Mouse (Mus musculus) fat pad, adult 2 months (tissue): ENCODE measurements around the gene Slpi.
"Not testable (repeated sequence)": the region's sequence is repeated elsewhere in the genome, so short reads cannot be mapped to it uniquely, and the experiment has no call there.

ENCODE experiments used
- DNase-seq: peaks from one replicate; pipeline ENCODE4 v3.0.0-alpha.2; 2011; ENCODE audit warnings: low read depth, low spot score; ENCODE audit errors: extremely low read depth

Slpi gene

GRCm38 (mm10) chr2:164382971-164383370 is 5.9 kb downstream of the Slpi start:
- no peak for DNase-seq

- DNase-seq = no peak
Observed at GRCm38 (mm10) chr2:164381726-164382125, 7.2 kb downstream of the Slpi start.

GRCm38 (mm10) chr2:164377478-164378426 is 11.1 kb downstream of the Slpi start:
- no peak for DNase-seq

GRCm38 (mm10) chr2:164373187-164373586 is 15.7 kb downstream of the Slpi start:
- DNase-seq = peak; percentile 100

GRCm38 (mm10) chr2:164372408-164373053 is 16.4 kb downstream of the Slpi start:
- DNase-seq = peak; percentile 81

- DNase-seq = no peak
Observed at GRCm38 (mm10) chr2:164371371-164371770, 17.5 kb downstream of the Slpi start.

GRCm38 (mm10) chr2:164368620-164369105 is 20.2 kb downstream of the Slpi start:
- DNase-seq = no peak

- no peak for DNase-seq
Observed at GRCm38 (mm10) chr2:164366947-164367346, 21.9 kb downstream of the Slpi start.

GRCm38 (mm10) chr2:164360974-164361657 is 27.8 kb downstream of the Slpi start:
- DNase-seq = no peak

- DNase-seq = no peak
Observed at GRCm38 (mm10) chr2:164359668-164360067, 29.2 kb downstream of the Slpi start.

GRCm38 (mm10) chr2:164359031-164359430 is 29.9 kb downstream of the Slpi start:
- DNase-seq = no peak

- DNase-seq = no peak
Observed at GRCm38 (mm10) chr2:164358373-164358772, 30.5 kb downstream of the Slpi start.

GRCm38 (mm10) chr2:164356177-164356967 is 32.5 kb downstream of the Slpi start:
- DNase-seq = no peak

- DNase-seq = no peak
Observed at GRCm38 (mm10) chr2:164353356-164353755, 35.5 kb downstream of the Slpi start.

GRCm38 (mm10) chr2:164352697-164353096 is 36.2 kb downstream of the Slpi start:
- DNase-seq = no peak

GRCm38 (mm10) chr2:164348980-164349379 is 39.9 kb downstream of the Slpi start:
- no peak for DNase-seq

- DNase-seq = not testable (repeated sequence)
Observed at GRCm38 (mm10) chr2:164347697-164348096, 41.2 kb downstream of the Slpi start.

GRCm38 (mm10) chr2:164343732-164344131 is 45.2 kb downstream of the Slpi start:
- not testable (repeated sequence) for DNase-seq

GRCm38 (mm10) chr2:164332440-164332839 is 56.5 kb downstream of the Slpi start, which contains the start of gene Svs5:
Svs5 (plus strand) TSS chr2:164332740.
- not testable (repeated sequence) for DNase-seq

- no peak for DNase-seq
Observed at GRCm38 (mm10) chr2:164320983-164321382, 67.9 kb downstream of the Slpi start.
